Mouse (Mus musculus) liver, adult 2 months (tissue): ENCODE results near the gene Cox19.

Experiments
- CTCF ChIP-seq: fragments of 200-500 bp; IDR thresholded peaks from 2 replicates; pipeline ENCODE4 v1.5.1; 2011; ENCODE audit warnings: low read depth, low read length, control low read depth
- POLR2A ChIP-seq: fragments of 200-500 bp; IDR thresholded peaks from 2 replicates; pipeline ENCODE4 v1.6.1; 2011; ENCODE audit warnings: low read length, control low read depth; ENCODE audit not compliant: insufficient read depth; ENCODE audit errors: extremely low read depth

- TF ChIP-seq POLR2A (no peak), CTCF (no peak)
Measured at GRCm38 (mm10) chr5:139373889-139374444, 22.7 kb upstream of the Cox19 start.
